Mouse (Mus musculus) spleen, adult 2 months (tissue): ENCODE results near the gene Tmem88. TPM values are rescaled to one million over a fixed set of nuclear protein-coding genes. Genes with fewer than 3 reads are reported as not detected.

Experiments used
- DNase-seq, 2 experiments: peaks; one replicate each; pipeline versions ENCODE4 v3.0.0 to v3.0.0-alpha.2; 2012 to 2021; ENCODE audit warnings: low spot score in 2 of 2, low read depth in 1 of 2
- H3K27ac ChIP-seq: fragments of 200-500 bp; 2 replicates; pipeline ENCODE4 v1.5.1; 2012; ENCODE audit warnings: low read length, inconsistent platforms; ENCODE audit not compliant: insufficient read depth
- H3K27me3 ChIP-seq: fragments of 200-500 bp; 2 replicates; pipeline ENCODE4 v1.6.1; 2012; ENCODE audit warnings: mild to moderate bottlenecking, moderate library complexity, low read length, inconsistent platforms; ENCODE audit not compliant: control insufficient read depth, insufficient read depth
- H3K36me3 ChIP-seq: fragments of 200-500 bp; 2 replicates; pipeline ENCODE4 v1.6.1; 2012; ENCODE audit warnings: mild to moderate bottlenecking, low read length, inconsistent platforms; ENCODE audit not compliant: control insufficient read depth, insufficient read depth
- H3K4me1 ChIP-seq: fragments of 200-500 bp; 2 replicates; pipeline ENCODE4 v1.6.1; 2011; ENCODE audit warnings: inconsistent platforms; ENCODE audit not compliant: control insufficient read depth, insufficient read depth, insufficient read length
- H3K4me3 ChIP-seq: fragments of 200-500 bp; 2 replicates; pipeline ENCODE4 v1.5.1; 2011; ENCODE audit warnings: mild to moderate bottlenecking, inconsistent platforms; ENCODE audit not compliant: insufficient read depth, insufficient read length; ENCODE audit errors: extremely low read depth
- CTCF ChIP-seq: fragments of 200-500 bp; IDR thresholded peaks from 2 replicates; pipeline ENCODE4 v1.5.1; 2011; ENCODE audit warnings: mild to moderate bottlenecking, inconsistent platforms; ENCODE audit not compliant: insufficient read depth, insufficient read length, insufficient replicate concordance; ENCODE audit errors: extremely low read depth
- POLR2A ChIP-seq: fragments of 200-500 bp; IDR thresholded peaks from 2 replicates; pipeline ENCODE4 v1.6.1; 2011; ENCODE audit warnings: low read depth, low read length, inconsistent platforms
- WGBS: fragments of 180-500 bp; shearing (Covaris S2); methylation state at CpG from one replicate; pipeline ENCODE4 v1.1.7; 2018; 5-methylcytosine and 5-hydroxymethylcytosine counted together
- polyA plus RNA-seq: library from polyadenylated mRNA; depleted of rRNA; stranded (reverse); fragments of >200 nt; gene quantifications from 2 replicates; pipeline ENCODE4 v1.2.3, GENCODE M21; 2012

The Tmem88 gene
- polyA plus RNA-seq, 1 experiment, result 14.3 TPM

- peak; percentile 60 to 66 for DNase-seq
- H3K4me3 ChIP-seq, result no peak overlapping the region
- WGBS, result 46% methylated on average over 10 of the region's 10 CpGs
- H3K27me3 ChIP-seq, result no peaks in the 10 kb centered on the region
- H3K27ac ChIP-seq, result no peak overlapping the region
- H3K36me3 ChIP-seq, result no peaks in the 10 kb centered on the region
- H3K4me1 ChIP-seq, result no peaks in the 10 kb centered on the region
- TF ChIP-seq POLR2A (no peak), CTCF (peak; percentile 37; the same call in 1 of the 2 replicates)
Measured at GRCm38 (mm10) chr11:69390400-69391034, 7.5 kb downstream of the Tmem88 start.

GRCm38 (mm10) chr11:69389531-69390399 lies 8.3 kb downstream of the Tmem88 start:
- Histone ChIP-seq H3K27ac (no peak overlapping the region), H3K27me3 (no peaks in the 10 kb centered on the region), H3K4me1 (no peaks in the 10 kb centered on the region), H3K4me3 (no peak overlapping the region), H3K36me3 (no peaks in the 10 kb centered on the region)
- DNase-seq, result no peak
- no peak for TF ChIP-seq CTCF
- no peak for TF ChIP-seq POLR2A
- WGBS, result 76% methylated on average over 14 of the region's 14 CpGs

GRCm38 (mm10) chr11:69388680-69389079 lies 9.4 kb downstream of the Tmem88 start:
- Histone ChIP-seq H3K27ac (no peak overlapping the region), H3K4me3 (no peak overlapping the region), H3K36me3 (no peaks in the 10 kb centered on the region), H3K4me1 (no peaks in the 10 kb centered on the region), H3K27me3 (no peaks in the 10 kb centered on the region)
- no peak for DNase-seq
- TF ChIP-seq POLR2A (no peak), CTCF (no peak)
- WGBS, result 99% methylated on average over 4 of the region's 4 CpGs

GRCm38 (mm10) chr11:69386758-69387157 lies 11.3 kb downstream of the Tmem88 start:
- H3K36me3 ChIP-seq, result no peaks in the 10 kb centered on the region
- H3K4me3 ChIP-seq, result no peak overlapping the region
- no peak overlapping the region for H3K27ac ChIP-seq
- TF ChIP-seq CTCF, result no peak
- TF ChIP-seq POLR2A, result no peak
- WGBS, result 88% methylated on average over 7 of the region's 7 CpGs
- H3K27me3 ChIP-seq, result no peaks in the 10 kb centered on the region
- DNase-seq, result no peak
- no peaks in the 10 kb centered on the region for H3K4me1 ChIP-seq

GRCm38 (mm10) chr11:69384979-69385378 lies 13.1 kb downstream of the Tmem88 start:
- 84% methylated on average over 6 of the region's 6 CpGs for WGBS
- DNase-seq, result no peak
- TF ChIP-seq CTCF, result no peak
- no peak for TF ChIP-seq POLR2A
- no peaks in the 10 kb centered on the region for H3K4me1 ChIP-seq
- H3K36me3 ChIP-seq, result no peaks in the 10 kb centered on the region
- H3K27me3 ChIP-seq, result no peaks in the 10 kb centered on the region
- no peak overlapping the region for H3K4me3 ChIP-seq
- H3K27ac ChIP-seq, result no peak overlapping the region

GRCm38 (mm10) chr11:69382478-69383105 lies 15.4 kb downstream of the Tmem88 start:
- H3K27ac ChIP-seq, result no peak overlapping the region
- WGBS, result 89% methylated on average over 10 of the region's 10 CpGs
- DNase-seq, result no peak

More at GRCm38 (mm10) chr11:69382478-69383105, 15.4 kb downstream of the Tmem88 start:
- no peaks in the 10 kb centered on the region for H3K36me3 ChIP-seq
- H3K4me3 ChIP-seq, result no peak overlapping the region
- no peak for TF ChIP-seq POLR2A
- TF ChIP-seq CTCF, result no peak
- H3K4me1 ChIP-seq, result no peaks in the 10 kb centered on the region
- H3K27me3 ChIP-seq, result no peaks in the 10 kb centered on the region
